Mouse (Mus musculus) frontal cortex, postnatal 10 days (tissue): Measurements from ENCODE around the gene Taf4.

Source experiments
- DNase-seq, 2 experiments: peaks; one replicate each; pipeline ENCODE4 v3.0.0; 2022; ENCODE audit warnings: low spot score in 2 of 2, mixed read lengths in 1 of 2

Gene Taf4

GRCm38 (mm10) chr2:179862676-179863075, 113.8 kb downstream of the Taf4 start:
- DNase-seq: no peak
